Mouse (Mus musculus) ES-E14 (cell line): ENCODE data around the gene Vmn2r110. TPM values are rescaled to one million over a fixed set of nuclear protein-coding genes. Genes with fewer than 3 reads are reported as not detected.

ENCODE experiments used
- DNase-seq: peaks from one replicate; pipeline ENCODE4 v3.0.0-alpha.2; 2013; ENCODE audit warnings: low read depth, low spot score
- H3K27ac ChIP-seq: 2 replicates; pipeline ENCODE4 v1.5.1; 2012; ENCODE audit warnings: low read depth, mild to moderate bottlenecking, low read length, moderate library complexity, mixed read lengths; ENCODE audit not compliant: poor library complexity, insufficient read depth, severe bottlenecking
- H3K36me3 ChIP-seq: 2 replicates; pipeline ENCODE4 v1.6.1; 2012; ENCODE audit warnings: mild to moderate bottlenecking, low read length, moderate library complexity, mixed read lengths; ENCODE audit not compliant: control insufficient read depth, poor library complexity, insufficient read depth, severe bottlenecking
- H3K4me1 ChIP-seq, 2 experiments: fragments of 150-350 bp in 1 of 2; sonication (generic) in 1 of 2; 2 replicates each; pipeline ENCODE4 v1.6.1; 2012; ENCODE audit warnings: low read length in 2 of 2, mild to moderate bottlenecking in 1 of 2, mixed read lengths in 1 of 2; ENCODE audit not compliant: control insufficient read depth in 2 of 2, insufficient read depth in 2 of 2, poor library complexity in 1 of 2
- H3K4me3 ChIP-seq, 2 experiments: fragments of 150-350 bp in 1 of 2; sonication (generic) in 1 of 2; 2 replicates each; pipeline ENCODE4 v1.5.1; 2012; ENCODE audit warnings: low read length in 2 of 2, low read depth in 1 of 2, mild to moderate bottlenecking in 1 of 2, mixed read lengths in 1 of 2; ENCODE audit not compliant: insufficient read depth in 1 of 2, poor library complexity in 1 of 2, severe bottlenecking in 1 of 2
- H3K9ac ChIP-seq: 2 replicates; pipeline ENCODE4 v1.6.1; 2012; ENCODE audit warnings: low read depth, mild to moderate bottlenecking, low read length, mixed read lengths; ENCODE audit not compliant: poor library complexity, insufficient read depth, severe bottlenecking
- H3K9me3 ChIP-seq: fragments of 150-350 bp; sonication (generic); 2 replicates; pipeline ENCODE4 v1.6.1; 2012; ENCODE audit warnings: low read depth, mild to moderate bottlenecking, low read length; ENCODE audit not compliant: control insufficient read depth, insufficient read depth
- CHD2 ChIP-seq: IDR thresholded peaks from 2 replicates; pipeline ENCODE4 v1.6.1; 2014; ENCODE audit warnings: mild to moderate bottlenecking, low read depth, low read length, inconsistent platforms
- HCFC1 ChIP-seq: IDR thresholded peaks from 2 replicates; pipeline ENCODE4 v1.6.1; 2012; ENCODE audit warnings: low read length, inconsistent platforms, borderline replicate concordance; ENCODE audit not compliant: insufficient read depth
- MAFK ChIP-seq: IDR thresholded peaks from 2 replicates; pipeline ENCODE4 v1.6.1; 2014; ENCODE audit warnings: mild to moderate bottlenecking, low read depth, low read length, inconsistent platforms; ENCODE audit not compliant: insufficient read depth
- ZC3H11A ChIP-seq: IDR thresholded peaks from 2 replicates; pipeline ENCODE4 v1.6.1; 2012; ENCODE audit warnings: low read depth, mild to moderate bottlenecking, inconsistent platforms, low read length, borderline replicate concordance
- ZNF384 ChIP-seq: IDR thresholded peaks from 2 replicates; pipeline ENCODE4 v1.6.1; 2012; ENCODE audit warnings: low read depth, low read length, inconsistent platforms
- in situ Hi-C, 2 experiments: fragments of 600-800 bp; cut with MboI; formaldehyde crosslinking; loops; one replicate each; pipeline ENCODE4 v1.15.1; 2025; ENCODE audit warnings: low sequenced_read_pairs in 2 of 2, inconsistent platforms in 1 of 2; ENCODE audit not compliant: unreplicated experiment in 2 of 2
- total RNA-seq: library from RNA; depleted of rRNA; stranded (reverse); fragments of 300-350 nt; gene quantifications from 2 replicates; pipeline ENCODE4 v1.2.3, GENCODE M21; 2012; rRNA removed

The Vmn2r110 gene
- not detected in 2 replicates for total RNA-seq

DNA sequence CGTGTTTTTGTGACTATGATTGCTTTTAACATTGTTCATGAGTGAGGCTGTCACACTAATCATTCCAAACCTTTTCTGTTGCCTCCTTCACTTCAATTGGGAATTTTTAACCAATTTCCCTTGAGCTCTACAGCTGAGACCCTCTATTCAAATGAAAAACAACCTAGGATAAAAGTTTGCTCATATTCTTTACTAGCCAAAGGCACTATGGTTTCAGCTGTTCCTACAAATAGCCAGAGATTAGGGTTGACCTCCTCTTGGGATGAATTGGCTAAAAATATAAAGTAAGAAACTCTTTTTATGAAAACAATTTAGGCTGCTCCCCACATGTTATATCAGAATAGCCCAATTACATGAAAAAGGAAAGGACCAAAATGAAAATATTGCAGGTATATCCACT lies at the start of gene Vmn2r110:
Gene Vmn2r110 (minus strand): TSS at position 101 of the 400 bp plus-strand sequence.
- in situ Hi-C loops, result no loop called here
- no peaks in the 10 kb centered on the region for H3K9me3 ChIP-seq
- TF ChIP-seq MAFK, result no peak
- TF ChIP-seq ZC3H11A, result no peak
- no peak for TF ChIP-seq CHD2
- no peak for TF ChIP-seq ZNF384
- no peak for TF ChIP-seq HCFC1

DNA sequence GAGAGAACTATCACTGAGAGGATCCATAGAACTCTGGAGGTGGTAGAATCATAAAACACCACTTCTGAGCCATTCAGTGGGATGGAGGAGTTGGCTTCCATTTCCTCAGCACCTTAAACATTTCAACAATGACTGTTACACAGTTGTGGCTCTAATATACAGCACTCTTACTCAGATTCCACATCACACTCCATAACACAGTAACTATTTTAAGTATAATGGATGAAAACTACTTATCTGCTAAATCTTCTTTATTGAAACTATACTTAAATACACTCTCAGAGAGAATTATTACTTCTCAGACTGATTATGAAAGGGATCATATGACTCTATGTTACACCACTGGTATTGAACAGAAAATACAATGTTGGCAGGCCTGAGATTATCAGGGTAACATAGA lies 28.6 kb upstream of the Vmn2r110 start, which contains the start of gene Fpr-rs3:
Gene Fpr-rs3 (minus strand): TSS at position 101 of the 400 bp plus-strand sequence.
- H3K9ac ChIP-seq, result no peak within 1 kb of the TSS
- H3K36me3 ChIP-seq, result no peaks in the 10 kb centered on the region
- H3K4me3 ChIP-seq, result no peak within 1 kb of the TSS
- H3K4me1 ChIP-seq, result no peaks in the 10 kb centered on the region
- DNase-seq, result no peak
- TF ChIP-seq ZNF384 (no peak), ZC3H11A (no peak), CHD2 (no peak), HCFC1 (no peak), MAFK (no peak)
- no peaks in the 10 kb centered on the region for H3K9me3 ChIP-seq
- no peak within 1 kb of the TSS for H3K27ac ChIP-seq
- in situ Hi-C loops, result no loop called here

More for the DNA sequence above, at the start of gene Vmn2r110:
- no peaks in the 10 kb centered on the region for H3K4me1 ChIP-seq
- no peaks in the 10 kb centered on the region for H3K36me3 ChIP-seq
- H3K4me3 ChIP-seq, result no peak within 1 kb of the TSS
- no peak within 1 kb of the TSS for H3K9ac ChIP-seq
- DNase-seq, result no peak
- no peak within 1 kb of the TSS for H3K27ac ChIP-seq

DNA sequence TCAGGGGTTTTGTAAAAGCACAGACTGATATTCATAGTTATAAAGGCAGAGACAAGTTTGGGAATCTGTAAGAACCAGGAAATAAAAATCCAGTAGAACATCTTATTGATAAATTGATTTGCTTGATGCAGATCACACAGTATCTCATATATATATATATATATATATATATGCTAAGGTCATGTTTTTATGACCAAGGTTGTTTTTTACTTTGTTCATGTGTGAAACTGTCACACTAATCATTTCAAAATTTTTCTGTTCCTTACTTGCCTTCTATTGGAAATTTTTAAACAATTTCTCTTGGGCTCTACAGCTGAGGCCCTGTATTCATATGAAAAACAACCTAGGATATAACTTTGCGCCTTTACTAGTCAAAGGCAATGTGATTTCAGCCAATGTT lies 31.6 kb downstream of the Vmn2r110 start, which contains the start of gene Vmn2r109:
Gene Vmn2r109 (minus strand): TSS at position 101 of the 400 bp plus-strand sequence.
- Histone ChIP-seq H3K9ac (no peak within 1 kb of the TSS), H3K4me3 (no peak within 1 kb of the TSS), H3K4me1 (no peaks in the 10 kb centered on the region), H3K27ac (no peak within 1 kb of the TSS), H3K9me3 (no peaks in the 10 kb centered on the region), H3K36me3 (no peaks in the 10 kb centered on the region)
- in situ Hi-C loops, result no loop called here
- TF ChIP-seq HCFC1, result no peak
- TF ChIP-seq ZNF384, result no peak
- TF ChIP-seq ZC3H11A, result no peak
- no peak for TF ChIP-seq MAFK
- TF ChIP-seq CHD2, result no peak
- no peak for DNase-seq

Other genes with a start within 250 kb of the Vmn2r110 start
- gene Vmn1r224, start 182.3 kb downstream of the Vmn2r110 start, total RNA-seq, result not detected in 2 replicates
- gene Vmn2r108, start 115.1 kb downstream of the Vmn2r110 start, total RNA-seq, result not detected in 2 replicates
- gene Vmn1r225, start 98.3 kb downstream of the Vmn2r110 start, total RNA-seq, result not detected in 2 replicates
- gene Vmn2r109, start 31.7 kb downstream of the Vmn2r110 start, total RNA-seq, result not detected in 2 replicates
- gene Fpr-rs3, start 28.5 kb upstream of the Vmn2r110 start, total RNA-seq, result not detected in 2 replicates
- not detected in 2 replicates for gene Vmn1r226, start 86.4 kb upstream of the Vmn2r110 start, total RNA-seq
- 0.16 and 0.22 TPM in 2 replicates for gene Vmn1r227, start 133.4 kb upstream of the Vmn2r110 start, total RNA-seq
- not detected in 2 replicates for gene Vmn1r228, start 189.7 kb upstream of the Vmn2r110 start, total RNA-seq
- gene Vmn1r229, start 215.1 kb upstream of the Vmn2r110 start, total RNA-seq, result not detected in 2 replicates
- not detected in 2 replicates for gene Vmn1r230, start 244.0 kb upstream of the Vmn2r110 start, total RNA-seq